Mouse (Mus musculus): ENCODE data around the gene Tmem120b.
A peak's percentile ranks its signal among the peaks of the same experiment; 100 is the strongest.

Tmem120b gene

GRCm38 (mm10) chr5:123129170-123129757 lies 61.0 kb downstream of the Tmem120b start:
- DNase-seq (ENCODE audit: low spot score), result no peak

- no peak for DNase-seq (ENCODE audit: low spot score)
Observed at GRCm38 (mm10) chr5:123130030-123130813, 62.0 kb downstream of the Tmem120b start.

- no peak for DNase-seq (ENCODE audit: low spot score)
Observed at GRCm38 (mm10) chr5:123130814-123131148, 62.6 kb downstream of the Tmem120b start.

- DNase-seq (ENCODE audit: low spot score), result peak; percentile 87
Observed at GRCm38 (mm10) chr5:123132308-123133071, 64.3 kb downstream of the Tmem120b start, which contains the start of gene Rhof. Gene Rhof, minus strand, starts transcription at chr5:123132692.

GRCm38 (mm10) chr5:123133083-123133783 lies 65.0 kb downstream of the Tmem120b start:
- DNase-seq (ENCODE audit: low spot score), result peak; percentile 83

GRCm38 (mm10) chr5:123133784-123134143 lies 65.5 kb downstream of the Tmem120b start:
- DNase-seq (ENCODE audit: low spot score), result no peak

- no peak for DNase-seq (ENCODE audit: low spot score)
Observed at GRCm38 (mm10) chr5:123134186-123134874, 66.1 kb downstream of the Tmem120b start.

GRCm38 (mm10) chr5:123134875-123135382 lies 66.7 kb downstream of the Tmem120b start:
- no peak for DNase-seq (ENCODE audit: low spot score)

- DNase-seq (ENCODE audit: low spot score), result peak; percentile 70
Observed at GRCm38 (mm10) chr5:123135471-123136360, 67.5 kb downstream of the Tmem120b start.

- peak; percentile 85 for DNase-seq (ENCODE audit: low spot score)
Observed at GRCm38 (mm10) chr5:123136361-123137043, 68.3 kb downstream of the Tmem120b start.

GRCm38 (mm10) chr5:123137044-123137909 lies 69.1 kb downstream of the Tmem120b start:
- DNase-seq (ENCODE audit: low spot score), result peak; percentile 79

GRCm38 (mm10) chr5:123137910-123138229 lies 69.7 kb downstream of the Tmem120b start:
- no peak for DNase-seq (ENCODE audit: low spot score)

GRCm38 (mm10) chr5:123138230-123138911 lies 70.2 kb downstream of the Tmem120b start:
- peak; percentile 74 for DNase-seq (ENCODE audit: low spot score)

- DNase-seq (ENCODE audit: low spot score), result peak; percentile 83
Observed at GRCm38 (mm10) chr5:123138953-123139721, 70.9 kb downstream of the Tmem120b start.

GRCm38 (mm10) chr5:123139722-123140627 lies 71.8 kb downstream of the Tmem120b start:
- no peak for DNase-seq (ENCODE audit: low spot score)
